Mouse (Mus musculus) left cerebral cortex, adult 11 months (tissue): ENCODE results near the gene Grb2.
A peak's percentile ranks its signal among the peaks of the same experiment; 100 is the strongest.

Experiments used
- DNase-seq: peaks from one replicate; pipeline ENCODE4 v3.0.0; 2022; ENCODE audit warnings: low spot score

The Grb2 gene

DNA sequence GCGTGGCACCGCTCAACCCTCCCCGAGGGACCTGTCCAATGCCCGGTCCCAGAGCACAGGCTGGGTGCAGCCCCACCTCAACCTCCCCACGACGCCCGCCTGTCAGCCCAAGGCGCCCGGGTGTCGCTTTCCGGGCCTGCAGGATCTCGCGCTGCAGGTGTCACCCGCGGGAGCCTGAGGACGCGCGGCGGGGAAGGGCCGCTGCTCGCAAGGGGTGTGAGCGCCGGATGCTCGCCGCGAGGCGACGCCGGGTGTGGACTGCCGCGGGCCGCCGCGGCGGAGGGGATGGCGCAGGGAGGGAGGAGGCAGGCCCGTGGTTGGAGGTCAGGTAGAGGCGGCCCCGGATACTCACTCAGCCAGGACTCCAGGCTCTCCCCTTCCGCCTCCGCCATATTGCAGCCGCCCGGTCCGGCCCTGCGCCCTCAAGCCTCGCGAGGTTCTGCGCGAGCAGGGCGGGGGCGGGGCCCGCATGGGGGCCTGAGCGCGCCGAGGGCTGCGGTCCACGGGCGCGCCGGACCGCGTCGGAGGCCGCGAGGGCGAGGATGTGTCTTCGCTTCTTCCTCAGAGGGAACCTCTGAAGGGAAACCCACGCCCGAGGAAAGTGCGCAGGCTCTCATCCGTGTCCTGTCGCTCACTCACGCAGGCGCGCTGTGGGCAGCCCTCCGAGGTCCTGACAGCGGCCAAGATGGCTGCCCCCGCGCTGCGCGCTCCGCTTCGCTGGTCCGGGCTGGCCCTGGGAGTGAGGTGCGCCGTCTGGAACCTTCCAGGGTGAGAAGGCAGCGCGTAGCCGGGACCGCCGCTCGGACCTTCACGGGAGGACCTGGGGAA lies 104.7 kb downstream of the Grb2 start, which contains the start of the genes Mrps7 and Gga3:
TSS of gene Mrps7 (plus strand) at position 450 of the 828 bp plus-strand sequence.
TSS of gene Gga3 (minus strand) at position 576 of the 828 bp plus-strand sequence.
- DNase-seq: peak; percentile 79

DNA sequence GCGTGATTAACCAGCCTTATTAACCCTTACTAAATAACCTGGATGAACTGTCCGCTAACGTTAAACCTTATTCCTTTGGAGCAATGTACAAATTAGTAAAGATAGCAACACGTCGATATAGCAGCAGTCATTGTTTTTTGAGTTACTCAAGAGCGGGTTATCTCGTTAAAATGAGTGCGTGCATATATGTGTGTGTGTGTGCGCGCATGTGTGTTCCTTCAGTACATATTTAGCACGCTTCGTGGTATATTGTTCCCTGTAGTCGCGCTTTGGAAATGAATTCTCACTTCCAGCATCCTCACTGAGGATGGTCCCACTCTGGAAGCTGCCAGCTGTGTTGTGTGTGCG lies 105.3 kb downstream of the Grb2 start:
- no peak for DNase-seq

DNA sequence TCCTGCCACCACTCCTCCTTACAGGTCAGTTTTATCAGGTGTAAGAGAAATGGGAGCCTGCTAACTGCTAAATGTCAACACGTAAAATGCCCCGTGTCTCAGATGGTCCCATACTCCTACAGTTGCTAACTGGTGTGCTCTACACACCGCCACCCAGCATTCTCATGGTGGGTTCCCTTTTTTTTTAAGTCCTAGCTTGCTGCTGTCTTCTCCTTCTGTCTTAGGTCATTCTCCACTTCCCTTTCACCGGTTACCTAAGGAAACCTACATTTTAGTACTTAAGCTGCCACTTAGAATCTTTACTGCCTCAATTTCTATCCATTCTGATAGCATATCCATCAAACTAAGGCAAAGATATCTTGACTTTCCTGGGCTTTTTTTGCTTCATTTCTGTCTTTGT lies 107.2 kb downstream of the Grb2 start:
- DNase-seq: no peak

DNA sequence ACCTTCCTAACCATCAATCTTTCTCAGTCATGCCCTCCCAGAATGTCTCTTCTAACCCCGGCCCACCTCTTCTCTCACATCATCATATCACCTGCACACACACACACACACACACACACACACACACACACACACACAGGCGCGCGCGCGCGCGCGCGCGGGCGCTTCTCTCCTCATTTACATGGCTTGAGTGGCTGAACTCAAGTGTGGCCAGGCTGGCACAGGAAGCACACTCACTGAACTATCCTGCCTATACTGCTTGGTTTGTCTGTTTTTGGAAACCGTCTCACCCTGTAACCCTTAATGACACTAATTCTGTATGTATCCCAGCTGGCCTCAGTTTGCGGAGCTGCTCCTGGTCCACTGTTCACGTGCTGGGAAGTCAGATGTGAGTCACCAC lies 107.7 kb downstream of the Grb2 start:
- no peak for DNase-seq

DNA sequence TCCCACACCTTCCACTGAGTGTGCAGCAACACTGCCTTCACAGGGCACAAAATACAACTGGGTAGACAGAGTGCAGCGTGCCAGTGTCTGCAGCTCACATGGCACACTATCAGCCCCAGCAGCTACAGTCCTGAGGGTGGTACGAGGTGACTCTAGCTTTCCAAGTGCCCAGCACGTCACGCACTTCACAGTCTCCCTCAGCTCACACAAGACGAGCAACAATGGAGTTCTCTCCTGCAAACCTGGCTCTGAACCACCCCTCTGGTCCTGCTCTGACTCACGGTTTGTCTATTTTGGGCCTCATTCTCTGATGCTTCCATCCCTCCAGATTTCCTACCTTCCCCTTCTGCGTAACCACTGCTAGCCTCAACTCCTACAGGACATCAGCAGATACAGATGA lies 108.7 kb downstream of the Grb2 start:
- DNase-seq: no peak

DNA sequence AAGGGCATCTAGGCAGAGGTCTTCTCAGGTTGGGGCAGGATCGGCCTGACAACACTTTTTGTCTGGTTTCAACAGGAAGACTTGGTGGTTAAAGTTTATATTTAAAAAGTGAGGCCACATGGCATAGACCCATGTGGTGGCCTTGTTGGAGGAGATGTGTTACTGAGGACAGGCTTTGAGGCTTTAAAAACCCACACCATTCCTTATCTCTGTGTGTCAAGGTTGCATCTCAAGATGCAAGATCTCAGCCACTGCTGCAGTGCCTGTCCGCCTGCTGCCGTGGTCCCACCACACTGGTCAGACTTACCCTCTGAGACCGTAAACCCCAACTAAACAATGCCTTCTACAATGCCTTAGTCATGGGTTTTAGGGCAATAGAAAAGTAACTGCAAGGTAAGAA lies 110.1 kb downstream of the Grb2 start:
- DNase-seq: no peak

DNA sequence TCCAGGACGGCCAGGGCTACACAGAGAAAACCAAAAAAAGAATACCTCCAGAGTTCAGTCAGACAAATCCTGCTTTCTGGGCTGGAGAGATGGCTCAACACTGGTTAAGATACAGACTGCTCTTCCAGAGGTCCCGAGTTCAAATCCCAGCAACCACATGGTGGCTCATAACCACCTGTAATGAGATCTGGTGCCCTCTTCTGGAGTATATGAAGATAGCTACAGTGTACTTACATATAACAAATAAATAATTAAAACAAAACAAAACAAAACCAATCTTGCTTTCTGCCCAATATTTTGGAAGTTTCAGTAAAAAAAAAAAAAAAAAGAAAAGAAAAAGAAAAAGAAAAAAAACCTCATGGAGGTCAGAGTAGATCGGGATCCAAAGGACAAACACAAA lies 113.2 kb downstream of the Grb2 start:
- DNase-seq: no peak
